Comparison of ENCODE assay signal across 8 mouse cellular contexts in the genomic region with DNA sequence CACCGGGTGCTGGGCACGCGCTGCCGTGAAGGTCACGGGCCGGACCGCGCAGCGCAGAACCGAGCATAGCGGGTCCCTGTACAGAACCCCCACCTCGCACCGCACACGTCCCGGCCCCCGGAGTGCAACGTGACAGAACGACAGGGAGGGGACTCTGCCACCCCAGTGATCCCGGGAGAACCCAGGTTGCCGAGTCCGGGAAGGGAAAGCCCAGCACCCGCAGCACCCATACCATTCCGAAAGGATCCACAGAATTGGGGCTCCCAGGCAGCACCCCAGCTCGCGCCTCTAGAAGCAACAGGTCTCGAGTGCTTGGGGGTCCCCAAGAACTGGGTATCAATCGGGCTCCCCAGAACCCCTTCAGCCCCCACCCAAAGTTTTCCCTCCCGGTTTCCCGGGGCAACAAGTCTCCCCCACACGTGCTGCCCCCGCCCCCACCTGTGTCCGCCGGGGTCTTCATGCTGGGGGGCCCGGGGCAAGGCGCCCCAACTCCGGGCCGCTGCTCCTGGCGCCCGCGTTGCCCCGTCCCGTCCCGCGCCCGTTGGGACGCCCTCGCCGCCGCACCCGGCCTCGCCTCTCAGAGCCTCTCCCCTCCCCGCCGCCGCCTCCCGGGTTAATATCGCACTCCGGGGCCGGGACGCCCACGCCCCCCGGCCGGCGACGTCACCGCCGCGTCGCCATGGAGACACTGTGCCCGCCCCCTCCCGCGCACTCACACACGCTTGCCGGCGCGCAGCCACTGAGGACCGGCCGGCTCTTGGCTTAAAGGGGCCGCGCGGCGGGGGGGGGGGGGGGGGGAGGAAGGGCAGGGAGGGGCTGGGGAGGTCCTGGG. TPM values are rescaled to one million over a fixed set of nuclear protein-coding genes. Genes with fewer than 3 reads are reported as not detected.
A peak's percentile ranks its signal among the peaks of the same experiment; 100 is the strongest.
DNase-seq lines count a peak whose midpoint lies in the region; ATAC-seq and TF ChIP-seq lines count a peak whose summit lies in the region.

A gene (minus strand): TSS at position 621 of the 832 bp plus-strand sequence.

- peak within 1 kb of the TSS; percentile 99 for H3K4me2 ChIP-seq in lung, embryonic 14.5 days

- H3K4me3 ChIP-seq in G1E (ENCODE audit: low read depth, low read length) = peak within 1 kb of the TSS; percentile 94
- H3K4me3 ChIP-seq in lung, embryonic 14.5 days (ENCODE audit: low read depth, low read length) = peak within 1 kb of the TSS; percentile 98

- H3K4me1 ChIP-seq in G1E (ENCODE audit: insufficient read depth, low read depth, low read length) = peaks cover 51% of the 10 kb centered on the region
- peaks cover 20% of the 10 kb centered on the region for H3K4me1 ChIP-seq in lung, embryonic 14.5 days (ENCODE audit: insufficient read depth)

- no peak for TF ChIP-seq CTCF in G1E (IDR thresholded peaks at IDR 0.05; ENCODE audit: low read depth, low read length)
- TF ChIP-seq CTCF in lung, embryonic 14.5 days (IDR thresholded peaks at IDR 0.05; ENCODE audit: low read depth) = no peak

- H3K9me3 ChIP-seq in G1E (replicated peaks) = no peaks in the 10 kb centered on the region
- H3K9me3 ChIP-seq in lung, embryonic 14.5 days (ENCODE audit: low read depth, low read length) = no peaks in the 10 kb centered on the region

- H3K9ac ChIP-seq in lung, embryonic 14.5 days = peak within 1 kb of the TSS; percentile 95

- H3K27me3 ChIP-seq in G1E (ENCODE audit: insufficient read depth, low read length) = peaks cover 7% of the 10 kb centered on the region
- H3K27me3 ChIP-seq in lung, embryonic 14.5 days (ENCODE audit: insufficient read depth, low read length) = no peaks in the 10 kb centered on the region

- WGBS in lung, embryonic 14.5 days = 2% methylated on average over 71 of the region's 81 CpGs

- ATAC-seq in G1E (ENCODE audit: extremely low read depth, insufficient number of reproducible peaks, low FRiP score, poor library complexity, severe bottlenecking) = peak; percentile 79
- peak; percentile 77 for ATAC-seq in lung, embryonic 14.5 days (ENCODE audit: insufficient read depth)
- peak; percentile 72 for ATAC-seq in neutrophil, adult 5-6 weeks (ENCODE audit: extremely low read depth, insufficient number of reproducible peaks, low FRiP score, poor library complexity, severe bottlenecking)

- DNase-seq in G1E (ENCODE audit: low spot score) = peak; percentile 90
- DNase-seq in cerebellum, adult 8-10 months = peak; percentile 88
- peak; percentile 89 for DNase-seq in forelimb bud, embryonic 11.5 days (ENCODE audit: low read depth, low spot score)
- DNase-seq in heart, postnatal 4 days = peak; percentile 98
- DNase-seq in layer of hippocampus, adult 8-10 months (ENCODE audit: low spot score in 2 of 2) = peak; percentile 92 to 95
- peak; percentile 96 for DNase-seq in lung, embryonic 14.5 days
- DNase-seq in thymus, adult 18-20 months = peak; percentile 87 to 88

- H3K36me3 ChIP-seq in G1E (replicated peaks) = peaks cover 27% of the 10 kb centered on the region
- H3K36me3 ChIP-seq in lung, embryonic 14.5 days (ENCODE audit: insufficient read depth) = peaks cover 8% of the 10 kb centered on the region

- peak within 1 kb of the TSS; percentile 99 for H3K27ac ChIP-seq in lung, embryonic 14.5 days (ENCODE audit: low read depth)

RNA-seq across cellular contexts. Expression of the gene that starts here (rescaled TPM):
- total RNA-seq in G1E (2014; fragmentation: Nextera tagmentation) (31.5 and 43.4 TPM in 2 replicates), G1E (2017) (6.9 TPM in 2 replicates)
- 97.7 and 117 TPM in 2 replicates for polyA plus RNA-seq in G1E (2012)
- total RNA-seq in heart, postnatal 4 days (2021) = 10 to 100 TPM; 47.5 to 53.2 TPM
- 10 to 100 TPM; 39.0 to 61.0 (median 49.4) TPM for total RNA-seq in layer of hippocampus, adult 8-10 months (2022)
- polyA plus RNA-seq in lung, embryonic 14.5 days (2014; fragmentation: Nextera tagmentation; extraction: Ambion mirVana) = 24.5 and 26.6 TPM in 2 replicates
- 6.4 and 9.7 TPM in 2 replicates for total RNA-seq in neutrophil, adult 5-6 weeks (2017)

Comparison
In these comparisons a context has a peak if more than half of its experiments do, and no peak if none do; other contexts are left out.
1. Peak in every context shown above with its lines: DNase-seq, ATAC-seq, H3K4me3 ChIP-seq and H3K27ac ChIP-seq.